Mouse (Mus musculus): ENCODE data around the gene D8Ertd738e. TPM values are rescaled to one million over a fixed set of nuclear protein-coding genes. Genes with fewer than 3 reads are reported as not detected.

Gene D8Ertd738e
- total RNA-seq, 2 experiments from 2014 or later: 227 to 240 TPM

GRCm38 (mm10) chr8:84237542-84238229 lies 11.8 kb downstream of the D8Ertd738e start:
- intact Hi-C loops (cut with DNase I): loop anchor here (10.0 kb wide), 2 partner anchors 47 to 53 kb away; partner anchors contain the start of gene Nanos3
- no peak for DNase-seq (ENCODE audit: low spot score)

GRCm38 (mm10) chr8:84236998-84237473 lies 12.5 kb downstream of the D8Ertd738e start, which contains the start of gene Zswim4:
Gene Zswim4, minus strand, starts transcription at chr8:84237055.
- intact Hi-C loops (cut with DNase I): loop anchor here (1.0 to 10.0 kb wide), 3 partner anchors 13 to 52 kb away; partner anchors contain the start of gene Nanos3
- peak; percentile 99 for DNase-seq (ENCODE audit: low spot score)

DNA sequence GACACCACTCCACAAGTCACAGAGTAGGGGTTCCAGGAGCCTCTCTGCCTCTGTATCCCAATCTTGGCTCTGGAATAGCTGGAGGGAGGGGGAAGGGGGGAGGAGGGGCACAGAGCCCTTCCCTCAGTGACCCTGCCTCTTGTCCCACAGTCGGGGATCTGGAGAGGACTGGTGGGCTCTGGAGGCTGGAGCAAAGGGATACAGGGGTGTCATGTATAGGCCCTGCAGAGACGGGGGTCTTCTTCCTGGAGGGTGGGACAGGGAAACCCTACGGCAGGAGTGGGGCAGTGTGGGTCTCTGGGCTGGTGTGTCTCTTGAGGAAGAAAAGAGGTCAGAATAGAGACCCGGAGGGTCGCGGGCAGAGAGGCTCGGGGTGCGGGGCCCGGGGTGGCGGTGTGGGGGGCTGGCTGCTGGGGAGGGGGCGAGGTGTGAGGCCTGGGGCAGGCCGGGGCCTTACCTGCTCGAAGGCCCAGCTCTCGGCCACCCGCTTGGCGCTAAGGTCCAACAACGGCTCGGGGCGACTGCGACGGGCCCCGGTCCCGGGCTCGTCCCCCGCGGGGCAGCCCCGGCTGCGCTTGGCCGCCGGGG lies 13.0 kb downstream of the D8Ertd738e start:
- no peak for DNase-seq (ENCODE audit: low spot score)
- intact Hi-C loops (cut with DNase I): loop anchor here (1.0 to 10.0 kb wide), 3 partner anchors 14 to 52 kb away; partner anchors contain the start of gene Nanos3

DNA sequence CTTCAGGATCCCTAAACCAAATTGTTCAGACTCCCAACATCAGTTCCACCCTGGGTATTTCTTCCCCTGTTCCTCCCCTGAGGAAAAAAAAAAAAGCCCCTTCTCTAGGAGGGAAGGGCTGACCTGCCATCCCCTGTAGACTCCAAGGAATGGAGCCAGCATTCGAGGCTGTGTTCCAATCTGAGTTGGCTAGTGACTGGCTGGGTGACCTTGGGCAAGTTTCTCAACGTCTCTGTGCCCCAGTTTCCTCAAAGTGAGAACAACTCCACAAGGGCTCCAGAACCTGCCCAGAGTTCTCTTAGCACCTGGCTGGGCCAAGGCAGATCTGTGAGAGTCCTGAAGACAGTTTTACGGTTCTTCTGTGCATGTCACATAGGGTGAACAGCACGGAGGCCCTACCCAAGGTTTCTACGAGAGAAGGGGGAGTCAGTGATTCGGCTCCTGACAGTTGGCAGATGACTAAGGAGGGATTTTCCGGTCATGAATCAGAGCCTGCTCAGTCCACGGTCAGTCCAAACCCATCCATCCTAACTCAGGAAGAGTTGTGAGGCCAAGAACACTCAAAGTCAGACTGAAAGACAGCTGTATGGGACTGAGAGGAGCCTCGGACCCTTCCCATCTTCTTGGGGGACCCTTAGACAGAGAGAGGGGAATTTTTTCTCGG lies 13.6 kb downstream of the D8Ertd738e start:
- intact Hi-C loops (cut with DNase I): loop anchor here (1.0 to 10.0 kb wide), 3 partner anchors 14 to 51 kb away; partner anchors contain the start of gene Nanos3
- no peak for DNase-seq (ENCODE audit: low spot score)

GRCm38 (mm10) chr8:84233055-84233454 lies 16.5 kb downstream of the D8Ertd738e start:
- intact Hi-C loops (cut with DNase I): loop anchor here (10.0 kb wide), 2 partner anchors 48 to 52 kb away; partner anchors contain the start of gene Nanos3
- no peak for DNase-seq (ENCODE audit: low spot score)

DNA sequence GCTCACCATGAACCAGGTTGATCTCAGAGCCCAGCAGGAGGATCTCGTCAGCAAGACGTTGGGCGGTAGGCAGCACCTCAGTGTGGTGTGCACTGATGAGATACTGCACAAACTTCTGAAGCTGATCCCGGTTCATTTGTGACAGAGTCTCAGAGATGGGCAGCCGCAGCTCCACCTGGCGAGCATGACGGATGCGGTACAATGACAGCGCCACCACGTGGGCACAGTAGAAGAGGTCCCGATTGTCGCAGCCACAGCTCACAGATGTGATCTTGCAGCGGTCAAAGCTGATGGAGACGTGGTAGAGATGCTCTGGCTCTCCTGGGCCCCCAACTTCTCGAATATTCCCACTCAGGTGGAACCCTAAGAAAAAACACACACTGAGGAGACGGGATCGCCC lies 18.8 kb downstream of the D8Ertd738e start:
- intact Hi-C loops (cut with DNase I): loop anchor here (10.0 kb wide), 2 partner anchors 46 to 54 kb away; partner anchors contain the start of gene Nanos3
- no peak for DNase-seq (ENCODE audit: low spot score)

GRCm38 (mm10) chr8:84223322-84224029 lies 26.0 kb downstream of the D8Ertd738e start:
- intact Hi-C loops (cut with DNase I): no loop called here
- no peak for DNase-seq (ENCODE audit: low spot score)

DNA sequence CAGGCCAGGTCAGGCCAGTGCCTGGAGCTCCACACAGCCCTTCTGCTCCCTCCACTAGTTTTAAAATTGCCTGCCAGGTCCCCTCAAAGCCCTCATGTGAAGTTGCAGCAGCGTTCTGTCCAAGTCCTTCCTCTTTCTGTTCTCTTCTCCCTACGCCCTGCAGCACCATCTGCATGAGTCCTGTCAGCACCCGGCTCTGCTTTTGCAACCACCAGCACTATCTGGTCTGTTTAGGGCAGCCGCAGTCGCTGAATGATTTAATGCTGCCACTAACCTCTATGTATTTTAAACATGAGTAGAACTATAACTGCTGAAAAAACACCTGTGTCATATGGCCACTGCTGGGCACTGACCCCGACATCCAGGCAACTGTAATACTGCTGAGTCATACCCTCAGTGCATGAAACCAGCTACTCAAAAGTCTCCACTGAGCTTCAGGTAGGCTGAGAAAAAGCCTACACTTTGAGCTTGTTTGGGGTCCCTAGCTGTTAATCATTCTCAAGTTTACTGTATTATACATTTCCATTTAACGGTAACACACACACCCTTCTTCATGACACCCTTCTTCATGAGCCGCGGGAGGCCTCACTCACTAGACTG lies 26.9 kb downstream of the D8Ertd738e start:
- no peak for DNase-seq (ENCODE audit: low spot score)
- intact Hi-C loops (cut with DNase I): no loop called here

DNA sequence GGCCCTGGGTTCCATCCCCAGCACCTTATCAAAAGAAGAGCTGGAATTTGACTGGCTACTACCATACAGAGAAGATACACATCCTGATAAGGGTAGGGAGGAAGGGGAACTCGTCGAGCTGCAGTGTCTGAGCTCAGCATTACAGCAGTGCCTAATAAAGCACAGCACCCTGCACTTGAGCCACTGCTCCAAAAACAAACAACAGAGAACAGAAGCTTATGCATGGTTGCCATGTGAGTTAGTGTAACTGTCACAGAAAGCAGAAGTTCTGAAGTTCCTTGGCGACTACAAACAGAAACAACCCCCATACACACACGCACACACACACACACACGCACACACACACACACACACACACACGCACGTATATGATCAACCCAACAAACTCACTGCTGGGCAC lies 29.4 kb downstream of the D8Ertd738e start:
- DNase-seq (ENCODE audit: low spot score): no peak
- intact Hi-C loops (cut with DNase I): no loop called here

DNA sequence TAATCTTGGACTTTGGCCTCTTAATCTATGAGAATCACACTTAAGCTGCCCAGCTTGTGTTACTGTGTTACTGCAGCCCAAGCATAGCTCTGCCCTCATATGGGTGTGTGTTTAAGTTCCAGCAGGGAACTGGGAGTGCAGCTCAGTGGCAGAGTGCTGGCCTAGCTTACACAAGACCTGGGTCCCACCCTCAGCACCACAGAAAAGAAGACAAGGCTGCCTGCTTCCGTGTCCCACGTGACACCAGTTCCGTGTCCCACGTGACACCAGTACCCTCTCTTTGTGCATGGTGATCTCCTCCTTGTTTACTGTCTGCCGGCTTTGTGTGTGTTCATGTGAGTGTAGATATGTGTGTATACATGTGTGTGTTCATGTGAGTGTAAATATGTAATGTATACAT lies 31.4 kb downstream of the D8Ertd738e start:
- intact Hi-C loops (cut with DNase I): no loop called here

GRCm38 (mm10) chr8:84217206-84217605 lies 32.3 kb downstream of the D8Ertd738e start:
- DNase-seq (ENCODE audit: low spot score): no peak
- intact Hi-C loops (cut with DNase I): no loop called here

More for the DNA sequence above, 31.4 kb downstream of the D8Ertd738e start:
- DNase-seq (ENCODE audit: low spot score): no peak

- intact Hi-C loops (cut with DNase I): no loop called here
- no peak for DNase-seq (ENCODE audit: low spot score)
Observed at GRCm38 (mm10) chr8:84213277-84213676, 36.2 kb downstream of the D8Ertd738e start.

DNA sequence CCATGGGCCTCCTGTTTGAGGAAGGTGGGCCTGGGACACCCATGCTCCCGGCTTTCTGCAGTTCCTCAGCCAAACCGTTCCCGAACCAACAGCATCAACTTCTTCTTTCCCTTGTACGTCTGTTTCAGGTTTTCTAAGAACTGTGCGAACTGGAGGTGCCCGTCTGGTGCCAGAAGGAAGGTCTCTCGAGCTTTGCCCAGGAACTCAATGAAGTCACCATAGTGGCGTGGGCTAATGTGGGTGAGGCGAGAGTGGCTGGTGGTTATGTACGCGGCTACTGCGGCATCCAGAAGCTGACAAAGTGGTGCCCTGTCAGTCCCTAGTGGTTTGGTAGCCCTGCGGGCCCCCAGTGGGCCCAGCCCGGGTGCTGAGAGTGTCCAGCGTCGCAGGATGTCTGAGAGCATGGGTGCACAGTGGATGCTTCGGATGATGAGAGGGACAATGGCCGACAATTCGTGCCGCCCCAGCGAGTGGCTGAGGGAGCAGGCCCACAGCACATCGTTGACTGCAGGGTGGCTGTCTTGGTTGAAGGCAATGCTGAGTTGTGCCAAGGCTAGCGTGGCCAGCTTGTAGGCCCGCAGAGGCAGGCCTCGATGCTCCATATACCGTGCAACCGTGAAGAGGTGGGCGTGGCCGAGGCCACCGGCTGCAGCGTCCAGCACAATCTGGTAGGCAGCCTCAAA lies 37.5 kb downstream of the D8Ertd738e start:
- intact Hi-C loops (cut with DNase I): no loop called here
- no peak for DNase-seq (ENCODE audit: low spot score)

DNA sequence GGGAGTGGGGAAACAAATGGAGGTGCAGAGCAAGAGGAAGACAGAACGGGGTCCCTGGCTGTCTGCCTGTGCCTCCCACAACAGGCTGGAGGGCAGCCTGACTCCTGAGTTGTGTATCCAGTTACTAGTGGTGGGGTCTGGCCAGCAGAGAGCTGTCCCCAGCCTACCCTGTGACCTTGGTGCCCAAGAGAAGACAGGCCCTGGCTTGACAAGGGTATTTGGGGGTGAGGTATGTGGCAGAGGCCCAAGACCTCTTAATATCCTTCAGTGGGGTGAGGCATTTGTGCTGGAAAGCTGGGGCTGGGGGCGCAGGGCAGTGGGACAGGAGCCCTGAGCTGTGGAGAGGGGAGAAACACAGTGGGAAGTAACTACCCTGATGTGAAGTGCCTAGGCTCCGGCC lies 38.3 kb downstream of the D8Ertd738e start:
- intact Hi-C loops (cut with DNase I): no loop called here
- no peak for DNase-seq (ENCODE audit: low spot score)

DNA sequence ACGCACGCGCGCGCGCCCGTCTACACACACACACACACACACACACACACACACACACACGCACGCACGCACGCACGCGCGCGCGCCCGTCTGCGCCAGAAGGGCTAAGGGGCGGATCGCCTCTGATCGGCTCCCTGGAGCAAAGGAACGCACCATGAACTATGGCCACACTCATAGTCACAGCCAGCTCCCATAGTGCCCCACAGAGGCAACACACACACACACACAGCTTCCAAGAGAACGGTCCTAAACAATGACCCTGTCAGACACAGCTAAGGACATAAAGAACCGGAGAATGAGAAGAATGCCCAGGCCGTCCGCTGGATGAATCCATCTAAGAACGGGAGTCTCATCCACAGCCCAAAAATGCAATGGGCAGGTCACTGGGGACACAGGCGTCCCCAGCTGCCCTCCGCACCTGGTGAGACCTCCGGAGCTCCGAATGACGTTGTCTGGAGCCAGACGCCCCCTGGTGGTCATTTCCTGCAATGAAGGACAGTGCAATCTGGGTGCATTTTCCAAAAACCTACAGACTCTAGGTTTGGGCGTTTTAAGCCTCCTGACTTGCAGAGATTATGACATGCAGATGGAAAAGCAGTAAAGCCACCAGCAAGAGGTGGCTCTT lies 39.2 kb downstream of the D8Ertd738e start:
- DNase-seq (ENCODE audit: low spot score): peak; percentile 65
- intact Hi-C loops (cut with DNase I): no loop called here

GRCm38 (mm10) chr8:84208381-84209380 lies 40.8 kb downstream of the D8Ertd738e start:
- DNase-seq (ENCODE audit: low spot score): no peak

DNA sequence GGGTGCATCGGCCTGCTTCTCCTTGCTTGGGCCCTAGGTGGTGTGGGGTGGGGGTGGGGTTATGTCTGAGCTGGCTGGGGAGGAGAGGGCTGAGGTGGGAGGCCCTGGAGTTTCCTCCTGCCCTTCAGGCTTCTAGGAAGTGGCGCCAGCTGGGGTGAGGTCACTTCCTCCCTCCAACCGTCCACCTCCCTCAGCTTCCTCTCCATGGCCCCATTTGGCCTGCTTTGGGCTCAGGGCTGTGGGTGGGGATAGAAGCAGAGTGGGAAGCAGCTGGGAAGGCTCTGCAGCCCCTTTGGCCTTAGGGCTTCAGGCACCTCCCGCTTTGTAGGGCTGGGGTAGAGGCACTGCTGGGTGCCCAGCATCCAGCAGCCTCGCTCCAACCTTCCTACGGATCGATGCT lies 41.7 kb downstream of the D8Ertd738e start:
- intact Hi-C loops (cut with DNase I): no loop called here
- DNase-seq (ENCODE audit: low spot score): peak; percentile 79

More at GRCm38 (mm10) chr8:84208381-84209380, 40.8 kb downstream of the D8Ertd738e start:
- intact Hi-C loops (cut with DNase I): loop anchor here (1.0 kb wide), 1 partner anchor 21 kb away; no protein-coding TSS in a partner anchor

Measured in heart, postnatal 25 days (tissue).